Mouse (Mus musculus) liver, embryonic 11.5 days (tissue): ENCODE results near the gene Rap2a. TPM values are rescaled to one million over a fixed set of nuclear protein-coding genes. Genes with fewer than 3 reads are reported as not detected.
A peak's percentile ranks its signal among the peaks of the same experiment; 100 is the strongest.

Experiments
- ATAC-seq: fragments of 200-750 bp; cut with Nextera tagmentation; replicated peaks from 2 replicates; pipeline ENCODE4 v1.8.0; 2017; ENCODE audit warnings: moderate number of reproducible peaks, mild to moderate bottlenecking, moderate TSS enrichment, moderate library complexity; ENCODE audit not compliant: low FRiP score
- DNase-seq: peaks from one replicate; pipeline ENCODE4 v3.0.0-alpha.2; 2017; ENCODE audit warnings: low spot score
- H3K27ac ChIP-seq: fragments of 300-500 bp; sonication (generic); 2 replicates; pipeline ENCODE4 v1.5.1; 2014; ENCODE audit warnings: mild to moderate bottlenecking, low read depth, low read length, control low read depth
- H3K27me3 ChIP-seq: fragments of 300-500 bp; sonication (generic); replicated peaks from 2 replicates; pipeline ENCODE4 v1.6.1; 2014; ENCODE audit warnings: low read length, mixed read lengths; ENCODE audit not compliant: control insufficient read depth, insufficient read depth
- H3K36me3 ChIP-seq: fragments of 300-500 bp; sonication (generic); 2 replicates; pipeline ENCODE4 v1.6.1; 2014; ENCODE audit warnings: mild to moderate bottlenecking, low read length, moderate library complexity, mixed read lengths; ENCODE audit not compliant: control insufficient read depth, insufficient read depth
- H3K4me1 ChIP-seq: fragments of 300-500 bp; sonication (generic); replicated peaks from 2 replicates; pipeline ENCODE4 v1.6.1; 2014; ENCODE audit warnings: low read length, mixed read lengths; ENCODE audit not compliant: control insufficient read depth, insufficient read depth
- H3K4me2 ChIP-seq: fragments of 300-500 bp; sonication (generic); 2 replicates; pipeline ENCODE4 v1.6.1; 2014; ENCODE audit warnings: mild to moderate bottlenecking, control low read depth, moderate library complexity
- H3K4me3 ChIP-seq: fragments of 300-500 bp; sonication (generic); 2 replicates; pipeline ENCODE4 v1.5.1; 2014; ENCODE audit warnings: low read depth, low read length, control low read depth
- H3K9ac ChIP-seq: fragments of 300-500 bp; sonication (generic); 2 replicates; pipeline ENCODE4 v1.6.1; 2014; ENCODE audit warnings: low read depth, low read length, control low read depth
- H3K9me3 ChIP-seq: fragments of 300-500 bp; sonication (generic); 2 replicates; pipeline ENCODE4 v1.6.1; 2016; ENCODE audit warnings: low read length, inconsistent platforms, mixed read lengths; ENCODE audit not compliant: control insufficient read depth
- WGBS: fragments of 180-500 bp; shearing (Covaris S2); extraction: QIAGEN DNeasy Blood & Tissue Kit; methylation state at CpG from one replicate; pipeline ENCODE4 v1.1.7; 2014; 5-methylcytosine and 5-hydroxymethylcytosine counted together
- polyA plus RNA-seq: library from polyadenylated mRNA; unstranded; fragments of >200 nt; fragmentation: Nextera tagmentation; extraction: Ambion mirVana; gene quantifications from 2 replicates; pipeline ENCODE4 v1.2.1, GENCODE M21; 2014

Rap2a gene
- polyA plus RNA-seq, 1 experiment from 2014 or later, result 6.8 TPM

GRCm38 (mm10) chr14:120519921-120520320 lies 41.7 kb downstream of the Rap2a start:
- Histone ChIP-seq H3K4me3 (no peak overlapping the region), H3K27ac (no peak overlapping the region)

DNA sequence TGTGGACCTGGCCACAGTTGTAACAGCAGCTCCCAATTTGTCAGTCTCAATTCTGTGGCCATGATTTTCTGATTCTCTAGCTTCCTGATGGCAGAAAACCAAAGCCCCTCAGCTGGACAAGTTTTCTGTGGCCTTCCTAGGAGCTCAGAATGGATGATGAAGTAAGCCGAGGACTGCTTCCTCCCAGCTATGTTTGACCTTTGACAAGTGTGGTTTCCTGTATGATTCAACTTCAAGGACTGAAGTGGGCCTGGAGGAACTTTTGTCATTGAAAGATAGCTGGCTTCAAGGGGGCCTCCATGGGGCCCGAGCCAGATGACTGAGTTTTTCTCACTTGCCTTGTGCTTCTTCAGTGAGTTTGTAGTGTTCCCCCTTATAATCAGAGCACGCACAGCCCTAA lies 42.6 kb downstream of the Rap2a start:
- DNase-seq, result no peak
- 28% methylated on average over 3 of the region's 3 CpGs for WGBS
- no peak overlapping the region for H3K4me2 ChIP-seq
- no peak overlapping the region for H3K9ac ChIP-seq
- no peaks in the 10 kb centered on the region for H3K36me3 ChIP-seq
- ATAC-seq, result peak; percentile 41; the same call in 1 of the 2 replicates
- H3K9me3 ChIP-seq, result no peaks in the 10 kb centered on the region
- peaks cover 13% of the 10 kb centered on the region for H3K4me1 ChIP-seq
- H3K27me3 ChIP-seq, result no peaks in the 10 kb centered on the region
- H3K27ac ChIP-seq, result no peak overlapping the region
- H3K4me3 ChIP-seq, result no peak overlapping the region

More at GRCm38 (mm10) chr14:120519921-120520320, 41.7 kb downstream of the Rap2a start:
- no peaks in the 10 kb centered on the region for H3K9me3 ChIP-seq
- no peaks in the 10 kb centered on the region for H3K27me3 ChIP-seq
- no peak for ATAC-seq
- H3K36me3 ChIP-seq, result no peaks in the 10 kb centered on the region
- peaks cover 13% of the 10 kb centered on the region for H3K4me1 ChIP-seq
- no peak overlapping the region for H3K4me2 ChIP-seq
- no peak overlapping the region for H3K9ac ChIP-seq
- no peak for DNase-seq
- 67% methylated on average over 1 of the region's 1 CpGs for WGBS

DNA sequence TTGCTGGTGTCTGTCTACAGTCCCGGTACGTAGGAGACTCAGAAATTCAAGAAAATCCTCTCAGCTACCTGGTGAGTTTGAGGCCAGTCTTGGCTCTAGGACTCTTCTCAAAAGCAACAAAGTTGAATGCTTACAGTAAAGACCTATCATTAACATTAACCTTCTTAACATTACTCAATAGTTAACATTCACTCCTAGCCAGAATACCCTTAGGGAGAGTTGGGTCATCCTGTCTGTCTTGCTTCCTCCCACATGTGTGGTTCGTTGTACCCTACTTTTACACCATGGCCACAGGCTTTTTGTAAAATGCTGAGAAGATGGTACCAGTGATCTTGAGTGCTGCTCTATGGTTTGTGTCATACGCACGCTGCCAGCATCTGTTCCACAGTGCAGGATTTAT lies 45.1 kb downstream of the Rap2a start:
- WGBS, result 87% methylated on average over 5 of the region's 5 CpGs
- DNase-seq, result no peak

DNA sequence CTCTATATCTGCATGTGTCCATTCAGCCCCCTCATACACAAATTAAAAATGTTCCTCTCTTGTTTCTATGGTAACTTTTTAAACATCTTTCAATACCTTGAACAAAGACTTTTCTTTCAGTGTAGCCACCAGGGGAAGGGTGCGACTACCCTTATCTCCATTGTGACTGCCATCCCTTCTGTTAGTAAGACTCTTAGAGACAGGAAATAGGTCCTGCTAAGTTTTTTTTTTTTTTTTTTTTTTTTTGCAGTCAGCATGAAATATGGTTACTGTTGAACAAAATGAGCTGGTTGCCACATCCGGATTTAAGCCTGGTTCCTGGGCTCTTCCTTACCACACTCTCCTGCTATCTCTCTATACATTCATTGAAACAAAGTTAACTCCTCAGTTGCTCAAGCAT lies 47.4 kb downstream of the Rap2a start:
- Histone ChIP-seq H3K4me1 (peaks cover 13% of the 10 kb centered on the region), H3K27me3 (no peaks in the 10 kb centered on the region), H3K4me2 (no peak overlapping the region), H3K27ac (no peak overlapping the region), H3K9me3 (no peaks in the 10 kb centered on the region), H3K36me3 (no peaks in the 10 kb centered on the region), H3K9ac (no peak overlapping the region), H3K4me3 (no peak overlapping the region)
- WGBS, result 41% methylated on average over 2 of the region's 2 CpGs
- DNase-seq, result peak; percentile 18
- no peak for ATAC-seq

More for the DNA sequence above, 45.1 kb downstream of the Rap2a start:
- Histone ChIP-seq H3K9ac (no peak overlapping the region), H3K27me3 (no peaks in the 10 kb centered on the region), H3K36me3 (no peaks in the 10 kb centered on the region), H3K4me3 (no peak overlapping the region), H3K4me2 (no peak overlapping the region), H3K27ac (no peak overlapping the region), H3K9me3 (no peaks in the 10 kb centered on the region), H3K4me1 (peaks cover 13% of the 10 kb centered on the region)
- no peak for ATAC-seq

GRCm38 (mm10) chr14:120533301-120533700 lies 55.1 kb downstream of the Rap2a start:
- no peak overlapping the region for H3K9ac ChIP-seq
- 87% methylated on average over 3 of the region's 3 CpGs for WGBS
- H3K27ac ChIP-seq, result no peak overlapping the region
- H3K4me1 ChIP-seq, result no peaks in the 10 kb centered on the region
- no peaks in the 10 kb centered on the region for H3K27me3 ChIP-seq
- no peak overlapping the region for H3K4me3 ChIP-seq
- H3K36me3 ChIP-seq, result no peaks in the 10 kb centered on the region
- H3K4me2 ChIP-seq, result no peak overlapping the region
- DNase-seq (no peak), ATAC-seq (no peak)
- H3K9me3 ChIP-seq, result no peaks in the 10 kb centered on the region

DNA sequence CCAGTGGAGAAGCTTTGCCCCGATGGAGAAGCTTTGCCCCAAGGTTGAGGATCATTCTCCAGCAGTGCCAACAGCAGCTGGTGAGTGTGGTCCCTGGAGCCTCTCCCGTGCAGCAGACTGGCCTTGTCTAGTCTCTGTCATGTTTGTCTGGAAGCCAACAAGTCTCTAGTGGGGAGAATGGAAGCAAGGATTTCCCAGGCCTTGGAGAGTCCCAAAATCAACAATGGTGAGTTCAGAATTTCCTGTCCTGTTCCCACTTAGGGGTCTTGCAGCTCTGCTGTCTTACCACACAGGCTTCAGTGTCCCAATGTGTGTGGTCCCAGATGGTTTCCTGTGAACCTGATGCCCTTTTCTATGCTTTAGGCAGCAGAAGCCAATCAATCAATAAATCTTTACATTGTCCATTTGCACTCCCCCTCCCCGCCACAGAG lies 56.6 kb downstream of the Rap2a start:
- Histone ChIP-seq H3K4me1 (no peaks in the 10 kb centered on the region), H3K27ac (no peak overlapping the region), H3K4me2 (no peak overlapping the region), H3K36me3 (no peaks in the 10 kb centered on the region), H3K4me3 (no peak overlapping the region), H3K9ac (no peak overlapping the region), H3K9me3 (no peaks in the 10 kb centered on the region), H3K27me3 (no peaks in the 10 kb centered on the region)
- DNase-seq (peak; percentile 26), ATAC-seq (no peak)
- WGBS, result 55% methylated on average over 3 of the region's 3 CpGs

DNA sequence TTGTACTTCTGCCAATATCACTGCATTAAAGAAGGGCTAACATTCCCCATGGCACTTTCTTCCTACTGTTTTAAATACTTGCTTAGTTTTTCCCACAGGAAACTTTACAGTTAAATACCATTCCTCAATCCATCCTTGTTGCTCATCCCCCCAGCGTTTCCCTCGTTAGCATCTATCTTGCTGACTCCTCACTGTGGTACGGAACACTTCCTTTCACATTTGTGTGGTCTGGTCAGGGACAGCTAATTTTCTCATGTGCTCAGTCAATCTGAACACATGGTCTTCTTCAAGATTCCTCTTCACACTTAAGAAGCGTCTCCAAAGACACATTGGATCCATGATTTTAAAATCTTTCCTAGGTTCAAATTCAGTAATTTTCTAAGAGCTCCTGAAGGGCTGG lies 57.2 kb downstream of the Rap2a start:
- Histone ChIP-seq H3K4me1 (no peaks in the 10 kb centered on the region), H3K4me2 (no peak overlapping the region), H3K9me3 (no peaks in the 10 kb centered on the region), H3K27ac (no peak overlapping the region), H3K27me3 (no peaks in the 10 kb centered on the region), H3K36me3 (no peaks in the 10 kb centered on the region), H3K4me3 (no peak overlapping the region), H3K9ac (no peak overlapping the region)
- DNase-seq (peak; percentile 14), ATAC-seq (no peak)
- WGBS, result 57% methylated on average over 4 of the region's 4 CpGs

DNA sequence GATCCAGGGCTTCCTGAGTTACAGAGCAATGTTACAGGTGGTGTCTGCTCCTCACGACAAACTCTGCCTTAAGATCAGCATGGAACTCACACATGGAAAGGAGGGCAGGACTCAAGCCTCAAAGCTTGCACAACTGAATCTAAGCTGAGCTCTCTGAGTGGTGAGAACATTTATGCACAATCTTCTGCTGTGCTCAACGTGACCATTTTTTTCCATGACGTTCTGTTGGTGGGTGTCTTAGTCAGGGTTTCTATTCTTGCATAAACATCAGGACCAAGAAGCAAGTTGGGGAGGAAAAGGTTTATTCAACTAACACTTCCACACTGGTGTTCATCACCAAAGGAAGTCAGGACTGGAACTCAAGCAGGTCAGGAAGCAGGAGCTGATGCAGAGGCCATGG lies 57.7 kb downstream of the Rap2a start:
- Histone ChIP-seq H3K27me3 (no peaks in the 10 kb centered on the region), H3K4me1 (no peaks in the 10 kb centered on the region), H3K27ac (no peak overlapping the region), H3K36me3 (no peaks in the 10 kb centered on the region), H3K4me2 (no peak overlapping the region), H3K9ac (no peak overlapping the region), H3K4me3 (no peak overlapping the region), H3K9me3 (no peaks in the 10 kb centered on the region)
- peak; percentile 10 for DNase-seq
- ATAC-seq, result no peak
- WGBS, result 73% methylated on average over 3 of the region's 3 CpGs

DNA sequence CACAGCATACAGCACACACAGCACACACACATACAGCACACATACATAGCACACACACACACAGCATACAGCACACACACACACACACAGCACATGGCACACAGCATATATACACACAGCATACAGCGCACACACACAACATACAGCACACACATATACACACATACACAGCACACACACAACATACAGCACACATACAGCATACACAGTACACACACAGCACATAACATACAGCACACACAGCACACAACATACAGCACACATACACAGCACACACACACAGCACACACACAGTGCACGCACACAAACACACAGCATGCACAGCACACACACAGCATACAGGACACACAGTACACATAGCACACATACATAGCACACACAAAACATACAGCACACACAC lies 60.9 kb downstream of the Rap2a start:
- H3K9me3 ChIP-seq, result no peaks in the 10 kb centered on the region
- WGBS, result 72% methylated on average over 2 of the region's 2 CpGs
- DNase-seq, result no peak

More for the DNA sequence above, 60.9 kb downstream of the Rap2a start:
- no peak overlapping the region for H3K4me3 ChIP-seq
- ATAC-seq, result peak; percentile 36; the same call in 1 of the 2 replicates
- no peaks in the 10 kb centered on the region for H3K36me3 ChIP-seq
- H3K27ac ChIP-seq, result no peak overlapping the region
- H3K4me2 ChIP-seq, result no peak overlapping the region
- no peak overlapping the region for H3K9ac ChIP-seq
- no peaks in the 10 kb centered on the region for H3K27me3 ChIP-seq
- H3K4me1 ChIP-seq, result no peaks in the 10 kb centered on the region
